ENCODE assay signal across 13 mouse cellular contexts in the genomic region with DNA sequence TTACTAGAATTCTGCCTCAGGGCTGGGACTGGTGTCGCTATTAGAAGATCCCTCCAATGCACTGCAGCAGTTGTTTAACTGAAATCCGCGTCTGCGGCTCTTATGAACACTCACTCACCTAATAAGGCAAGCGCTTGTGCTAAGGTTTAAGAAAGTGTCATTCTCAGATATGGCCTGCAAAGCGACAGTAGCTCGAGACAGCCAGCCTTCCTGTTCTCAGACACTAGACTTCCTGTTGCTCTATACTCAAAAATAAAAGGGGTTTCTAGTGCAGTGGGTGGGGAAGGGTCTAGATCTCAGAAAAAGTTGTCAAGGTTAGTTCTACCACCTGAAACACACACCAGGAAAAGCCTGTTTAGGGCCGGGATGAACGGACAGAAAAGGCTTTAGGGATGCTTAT. TPM values are rescaled to one million over a fixed set of nuclear protein-coding genes. Genes with fewer than 3 reads are reported as not detected.
DNase-seq lines count a peak whose midpoint lies in the region; ATAC-seq and TF ChIP-seq lines count a peak whose summit lies in the region.
"Had no signal": no experiment of that assay in that cellular context is flagged by ENCODE, and none has a peak within 500 bp of the region (broad histone marks: within the 10 kb centered on the region; RNA-seq: fewer than 3 reads in every experiment).

No protein-coding gene starts in this region.

- DNase-seq in midbrain, embryonic 11.5 days (ENCODE audit: low spot score, missing footprints): no peak
- no peak for DNase-seq in lung, adult 2 months
- no peak for DNase-seq in neural tube, embryonic 10.5 days (ENCODE audit: extremely low spot score, low spot score)
- no peak for DNase-seq in left cerebral cortex, postnatal 14 days (ENCODE audit: low spot score in 2 of 2)
- DNase-seq: cerebellum, postnatal 25 days; kidney, adult 9 months had no signal

- no peak for TF ChIP-seq CTCF in small intestine, adult 2 months (IDR thresholded peaks at IDR 0.05; ENCODE audit: extremely low read depth, insufficient read length, insufficient replicate concordance, low read depth, low read length)
- TF ChIP-seq CTCF in lung, adult 2 months (IDR thresholded peaks at IDR 0.05; ENCODE audit: insufficient read depth, low read length): no peak

- no peaks in the 10 kb centered on the region for H3K9me3 ChIP-seq in midbrain, embryonic 16.5 days (replicated peaks; ENCODE audit: control insufficient read depth, low read length, poor library complexity, severe bottlenecking)
- H3K9me3 ChIP-seq in midbrain, embryonic 11.5 days (ENCODE audit: control insufficient read depth, low read length): no peaks in the 10 kb centered on the region
- H3K9me3 ChIP-seq: G1E; hindbrain, embryonic 10.5 days; neural tube, embryonic 13.5 days had no signal

- TF ChIP-seq POLR2A in small intestine, adult 2 months (IDR thresholded peaks at IDR 0.05; ENCODE audit: low read depth, low read length): no peak
- TF ChIP-seq POLR2A in lung, adult 2 months (IDR thresholded peaks at IDR 0.05; ENCODE audit: borderline replicate concordance, extremely low read depth, low read depth, low read length): no peak

- intact Hi-C loops in left cerebral cortex, postnatal 14 days (cut with DNase I): no loop called here

- no peak overlapping the region for H3K9ac ChIP-seq in midbrain, embryonic 16.5 days (ENCODE audit: low read depth, low read length)
- H3K9ac ChIP-seq in midbrain, embryonic 11.5 days (ENCODE audit: low read length): no peak overlapping the region
- H3K9ac ChIP-seq: neural tube, embryonic 13.5 days had no signal

- H3K27me3 ChIP-seq in midbrain, embryonic 16.5 days (ENCODE audit: control insufficient read depth, insufficient read depth, low read depth, low read length): no peaks in the 10 kb centered on the region
- H3K27me3 ChIP-seq in midbrain, embryonic 11.5 days (ENCODE audit: control insufficient read depth, insufficient read depth, low read length): no peaks in the 10 kb centered on the region
- H3K27me3 ChIP-seq in small intestine, adult 2 months (ENCODE audit: control insufficient read depth, insufficient read depth, low read length): no peaks in the 10 kb centered on the region
- H3K27me3 ChIP-seq: neural tube, embryonic 13.5 days had no signal

- ATAC-seq in midbrain, embryonic 16.5 days: no peak
- ATAC-seq in midbrain, embryonic 11.5 days (ENCODE audit: low FRiP score): no peak
- peak; percentile 66 for ATAC-seq in activated CD4-positive, CD25-positive, alpha-beta regulatory T cell, adult 4 months
- ATAC-seq in inflammation-experienced regulatory T-cells, adult 6 months: peak; percentile 63

- WGBS in midbrain, embryonic 16.5 days: 82% methylated on average over 9 of the region's 9 CpGs
- 93% methylated on average over 9 of the region's 9 CpGs for WGBS in midbrain, embryonic 11.5 days
- WGBS in small intestine, adult 2 months: 76% methylated on average over 9 of the region's 9 CpGs
- 52% methylated on average over 9 of the region's 9 CpGs for WGBS in lung, adult 2 months

- no peaks in the 10 kb centered on the region for H3K4me1 ChIP-seq in midbrain, embryonic 16.5 days (ENCODE audit: control insufficient read depth, insufficient read depth, low read length)
- no peaks in the 10 kb centered on the region for H3K4me1 ChIP-seq in midbrain, embryonic 11.5 days (ENCODE audit: control insufficient read depth, insufficient read depth, low read length)
- H3K4me1 ChIP-seq in small intestine, adult 2 months (ENCODE audit: control insufficient read depth, insufficient read depth, insufficient read length, low read length): peaks cover 13% of the 10 kb centered on the region
- H3K4me1 ChIP-seq in lung, adult 2 months (ENCODE audit: control insufficient read depth, insufficient read depth, low read length): peaks cover 6% of the 10 kb centered on the region; the same call in 1 of the 2 replicates
- H3K4me1 ChIP-seq: hindbrain, embryonic 10.5 days; neural tube, embryonic 13.5 days had no signal

- H3K4me3 ChIP-seq in midbrain, embryonic 16.5 days (ENCODE audit: low read depth, low read length): no peak overlapping the region
- H3K4me3 ChIP-seq in midbrain, embryonic 11.5 days (ENCODE audit: low read depth, low read length): no peak overlapping the region
- H3K4me3 ChIP-seq in small intestine, adult 2 months (ENCODE audit: low read depth, low read length): no peak overlapping the region
- no peak overlapping the region for H3K4me3 ChIP-seq in lung, adult 2 months (replicated peaks; ENCODE audit: extremely low read depth, low read depth, low read length)
- H3K4me3 ChIP-seq: hindbrain, embryonic 10.5 days; neural tube, embryonic 13.5 days had no signal

- peak overlapping the region; percentile 6; the same call in 1 of the 2 replicates for H3K27ac ChIP-seq in midbrain, embryonic 16.5 days (ENCODE audit: low read length)
- no peak overlapping the region for H3K27ac ChIP-seq in midbrain, embryonic 11.5 days (ENCODE audit: low read depth, low read length)
- H3K27ac ChIP-seq in small intestine, adult 2 months (ENCODE audit: insufficient read depth, low read depth, low read length): peak overlapping the region; percentile 70
- H3K27ac ChIP-seq: hindbrain, embryonic 10.5 days; neural tube, embryonic 13.5 days had no signal

- no peak overlapping the region for H3K4me2 ChIP-seq in midbrain, embryonic 16.5 days (ENCODE audit: low read length)
- H3K4me2 ChIP-seq in midbrain, embryonic 11.5 days: no peak overlapping the region
- H3K4me2 ChIP-seq: neural tube, embryonic 13.5 days had no signal

- H3K36me3 ChIP-seq in midbrain, embryonic 16.5 days (ENCODE audit: control insufficient read depth, insufficient read depth, low read length): no peaks in the 10 kb centered on the region
- no peaks in the 10 kb centered on the region for H3K36me3 ChIP-seq in midbrain, embryonic 11.5 days (ENCODE audit: control insufficient read depth, insufficient read depth, low read length)
- H3K36me3 ChIP-seq in small intestine, adult 2 months (ENCODE audit: control insufficient read depth, insufficient read depth, low read length): no peaks in the 10 kb centered on the region

RNA-seq across cellular contexts. Expression of gene Vrk1, which starts 21.9 kb away (rescaled TPM):
- polyA plus RNA-seq in midbrain, embryonic 16.5 days (2015; fragmentation: Nextera tagmentation; extraction: Ambion mirVana): 30.1 and 34.0 TPM in 2 replicates
- polyA plus RNA-seq in midbrain, embryonic 11.5 days (2014; fragmentation: Nextera tagmentation; extraction: Ambion mirVana): 98.0 and 106 TPM in 2 replicates
- 100 to 1,000 TPM; 161 to 189 TPM for polyA plus RNA-seq in activated CD4-positive, CD25-positive, alpha-beta regulatory T cell, adult 4 months (2017; shearing (Covaris generic))
- polyA plus RNA-seq in inflammation-experienced regulatory T-cells, adult 6 months (2017; shearing (Covaris generic)): 100 to 1,000 TPM; 124 to 151 (median 151) TPM
- polyA plus RNA-seq in small intestine, adult 2 months (2012; rRNA removed): 1.4 and 2.5 TPM in 2 replicates
- 5.2 and 7.9 TPM in 2 replicates for polyA plus RNA-seq in lung, adult 2 months (2012; rRNA removed)
- 10 to 100 TPM; 12.4 to 14.9 TPM for total RNA-seq in left cerebral cortex, postnatal 14 days (2021)

Comparison
In these comparisons a context has a peak if more than half of its experiments do, and no peak if none do; other contexts are left out.
1. ATAC-seq: peak in activated CD4-positive, CD25-positive, alpha-beta regulatory T cell, adult 4 months (single experiment) and inflammation-experienced regulatory T-cells, adult 6 months (single experiment); none in midbrain, embryonic 16.5 days (single experiment) and midbrain, embryonic 11.5 days (single experiment).